Mouse (Mus musculus) liver, embryonic 15.5 days (tissue): ENCODE results near the gene Gtf3c1. TPM values are rescaled to one million over a fixed set of nuclear protein-coding genes. Genes with fewer than 3 reads are reported as not detected.

Experiments
- ATAC-seq: fragments of 200-750 bp; cut with Nextera tagmentation; 2 replicates; pipeline ENCODE4 v1.8.0; 2017; ENCODE audit warnings: moderate number of reproducible peaks, mild to moderate bottlenecking, moderate library complexity; ENCODE audit not compliant: insufficient read depth
- H3K27ac ChIP-seq: fragments of 300-500 bp; sonication (generic); replicated peaks from 2 replicates; pipeline ENCODE4 v1.5.1; 2015; ENCODE audit warnings: mild to moderate bottlenecking, inconsistent platforms
- H3K27me3 ChIP-seq: fragments of 300-500 bp; sonication (generic); 2 replicates; pipeline ENCODE4 v1.6.1; 2015; ENCODE audit warnings: mild to moderate bottlenecking, inconsistent platforms
- H3K36me3 ChIP-seq: fragments of 300-500 bp; sonication (generic); replicated peaks from 2 replicates; pipeline ENCODE4 v1.6.1; 2015; ENCODE audit warnings: moderate library complexity, mild to moderate bottlenecking, inconsistent platforms
- H3K4me1 ChIP-seq: fragments of 300-500 bp; sonication (generic); replicated peaks from 2 replicates; pipeline ENCODE4 v1.6.1; 2015; ENCODE audit warnings: inconsistent platforms
- H3K4me2 ChIP-seq: fragments of 300-500 bp; sonication (generic); 2 replicates; pipeline ENCODE4 v1.6.1; 2015; ENCODE audit warnings: moderate library complexity, mild to moderate bottlenecking, inconsistent platforms
- H3K4me3 ChIP-seq: fragments of 300-500 bp; sonication (generic); replicated peaks from 2 replicates; pipeline ENCODE4 v1.5.1; 2015; ENCODE audit warnings: mild to moderate bottlenecking, inconsistent platforms
- H3K9ac ChIP-seq: fragments of 300-500 bp; sonication (generic); 2 replicates; pipeline ENCODE4 v1.6.1; 2015; ENCODE audit warnings: moderate library complexity, mild to moderate bottlenecking, inconsistent platforms
- H3K9me3 ChIP-seq: fragments of 300-500 bp; sonication (generic); replicated peaks from 2 replicates; pipeline ENCODE4 v1.6.1; 2016; ENCODE audit warnings: inconsistent platforms
- WGBS: fragments of 180-500 bp; shearing (Covaris S2); methylation state at CpG from one replicate; pipeline ENCODE4 v1.1.7; 2015; ENCODE audit warnings: mixed read lengths; ENCODE audit not compliant: insufficient replicate concordance; 5-methylcytosine and 5-hydroxymethylcytosine counted together
- polyA plus RNA-seq: library from polyadenylated mRNA; unstranded; fragments of >200 nt; fragmentation: Nextera tagmentation; extraction: Ambion mirVana; gene quantifications from 2 replicates; pipeline ENCODE4 v1.2.1, GENCODE M21; 2015

Gtf3c1 gene
- polyA plus RNA-seq, 1 experiment from 2014 or later = 8.0 TPM

- Histone ChIP-seq H3K4me1 (peaks cover 29% of the 10 kb centered on the region), H3K4me2 (no peak overlapping the region), H3K27me3 (no peaks in the 10 kb centered on the region), H3K9ac (no peak overlapping the region), H3K27ac (no peak overlapping the region), H3K4me3 (no peak overlapping the region), H3K36me3 (peaks cover 66% of the 10 kb centered on the region), H3K9me3 (peaks cover 6% of the 10 kb centered on the region; the same call in 1 of the 2 replicates)
- no peak for ATAC-seq
- 89% methylated on average over 1 of the region's 1 CpGs for WGBS
Measured at GRCm38 (mm10) chr7:125702791-125703190, 4.8 kb downstream of the Gtf3c1 start.

GRCm38 (mm10) chr7:125694056-125694455, 13.5 kb downstream of the Gtf3c1 start:
- Histone ChIP-seq H3K27me3 (no peaks in the 10 kb centered on the region), H3K27ac (no peak overlapping the region), H3K4me2 (no peak overlapping the region), H3K4me3 (no peak overlapping the region), H3K4me1 (no peaks in the 10 kb centered on the region), H3K36me3 (peaks cover 98% of the 10 kb centered on the region), H3K9ac (no peak overlapping the region), H3K9me3 (peaks cover 4% of the 10 kb centered on the region; the same call in 1 of the 2 replicates)
- WGBS = 77% methylated on average over 5 of the region's 5 CpGs
- no peak for ATAC-seq

- ATAC-seq = no peak
- H3K9me3 ChIP-seq = no peaks in the 10 kb centered on the region
- 77% methylated on average over 4 of the region's 4 CpGs for WGBS
- H3K4me1 ChIP-seq = no peaks in the 10 kb centered on the region
- H3K4me2 ChIP-seq = no peak overlapping the region
- H3K27ac ChIP-seq = no peak overlapping the region
- H3K4me3 ChIP-seq = no peak overlapping the region
- H3K9ac ChIP-seq = no peak overlapping the region
- no peaks in the 10 kb centered on the region for H3K27me3 ChIP-seq
- H3K36me3 ChIP-seq = peaks cover 86% of the 10 kb centered on the region
Measured at GRCm38 (mm10) chr7:125690516-125690915, 17.1 kb downstream of the Gtf3c1 start.

GRCm38 (mm10) chr7:125679936-125680335, 27.6 kb downstream of the Gtf3c1 start:
- no peak overlapping the region for H3K27ac ChIP-seq
- ATAC-seq = no peak
- no peaks in the 10 kb centered on the region for H3K27me3 ChIP-seq
- no peaks in the 10 kb centered on the region for H3K9me3 ChIP-seq
- H3K4me1 ChIP-seq = no peaks in the 10 kb centered on the region
- H3K4me2 ChIP-seq = no peak overlapping the region
- WGBS = 74% methylated on average over 9 of the region's 9 CpGs
- no peak overlapping the region for H3K9ac ChIP-seq
- no peak overlapping the region for H3K4me3 ChIP-seq
- peaks cover 77% of the 10 kb centered on the region for H3K36me3 ChIP-seq

- H3K4me1 ChIP-seq = no peaks in the 10 kb centered on the region
- no peak overlapping the region for H3K4me2 ChIP-seq
- no peak overlapping the region for H3K27ac ChIP-seq
- peaks cover 86% of the 10 kb centered on the region for H3K36me3 ChIP-seq
- ATAC-seq = no peak
- no peak overlapping the region for H3K4me3 ChIP-seq
- H3K9me3 ChIP-seq = no peaks in the 10 kb centered on the region
- WGBS = 83% methylated on average over 8 of the region's 8 CpGs
- H3K9ac ChIP-seq = no peak overlapping the region
- no peaks in the 10 kb centered on the region for H3K27me3 ChIP-seq
Measured at GRCm38 (mm10) chr7:125678756-125679155, 28.8 kb downstream of the Gtf3c1 start.

GRCm38 (mm10) chr7:125674916-125675315, 32.7 kb downstream of the Gtf3c1 start:
- Histone ChIP-seq H3K27ac (no peak overlapping the region), H3K36me3 (peaks cover 98% of the 10 kb centered on the region), H3K4me1 (peaks cover 23% of the 10 kb centered on the region), H3K9me3 (no peaks in the 10 kb centered on the region), H3K27me3 (no peaks in the 10 kb centered on the region), H3K4me3 (no peak overlapping the region), H3K4me2 (no peak overlapping the region), H3K9ac (no peak overlapping the region)
- 50% methylated on average over 2 of the region's 2 CpGs for WGBS
- ATAC-seq = no peak

GRCm38 (mm10) chr7:125671396-125671795, 36.2 kb downstream of the Gtf3c1 start:
- peaks cover 98% of the 10 kb centered on the region for H3K36me3 ChIP-seq
- H3K4me1 ChIP-seq = peaks cover 23% of the 10 kb centered on the region
- no peaks in the 10 kb centered on the region for H3K27me3 ChIP-seq
- WGBS = 40% methylated on average over 8 of the region's 8 CpGs
- peak overlapping the region; percentile 45 for H3K4me2 ChIP-seq
- H3K9ac ChIP-seq = no peak overlapping the region; the same call in 1 of the 2 replicates
- H3K27ac ChIP-seq = no peak overlapping the region
- H3K9me3 ChIP-seq = no peaks in the 10 kb centered on the region
- H3K4me3 ChIP-seq = no peak overlapping the region
- ATAC-seq = peak; percentile 66

- Histone ChIP-seq H3K27me3 (no peaks in the 10 kb centered on the region), H3K4me2 (peak overlapping the region; percentile 45), H3K36me3 (peaks cover 98% of the 10 kb centered on the region), H3K4me3 (no peak overlapping the region), H3K4me1 (peaks cover 23% of the 10 kb centered on the region), H3K9me3 (no peaks in the 10 kb centered on the region), H3K27ac (no peak overlapping the region), H3K9ac (no peak overlapping the region; the same call in 1 of the 2 replicates)
- 36% methylated on average over 6 of the region's 6 CpGs for WGBS
- peak; percentile 85 for ATAC-seq
Measured at GRCm38 (mm10) chr7:125670865-125671264, 36.7 kb downstream of the Gtf3c1 start.

- peaks cover 88% of the 10 kb centered on the region for H3K36me3 ChIP-seq
- H3K27ac ChIP-seq = no peak overlapping the region
- H3K4me3 ChIP-seq = no peak overlapping the region
- ATAC-seq = no peak
- no peaks in the 10 kb centered on the region for H3K4me1 ChIP-seq
- H3K4me2 ChIP-seq = no peak overlapping the region
- no peaks in the 10 kb centered on the region for H3K9me3 ChIP-seq
- H3K9ac ChIP-seq = no peak overlapping the region
- H3K27me3 ChIP-seq = no peaks in the 10 kb centered on the region
- 69% methylated on average over 3 of the region's 3 CpGs for WGBS
Measured at GRCm38 (mm10) chr7:125663654-125664053, 43.9 kb downstream of the Gtf3c1 start.

GRCm38 (mm10) chr7:125657511-125657910, 50.1 kb downstream of the Gtf3c1 start:
- no peaks in the 10 kb centered on the region for H3K4me1 ChIP-seq
- peak; percentile 48 for ATAC-seq
- no peak overlapping the region for H3K27ac ChIP-seq
- WGBS = 79% methylated on average over 6 of the region's 6 CpGs
- no peaks in the 10 kb centered on the region for H3K27me3 ChIP-seq
- peaks cover 89% of the 10 kb centered on the region for H3K36me3 ChIP-seq
- H3K4me2 ChIP-seq = no peak overlapping the region
- H3K9me3 ChIP-seq = no peaks in the 10 kb centered on the region
- no peak overlapping the region for H3K4me3 ChIP-seq
- no peak overlapping the region for H3K9ac ChIP-seq

GRCm38 (mm10) chr7:125649013-125649412, 58.6 kb downstream of the Gtf3c1 start:
- H3K9me3 ChIP-seq = no peaks in the 10 kb centered on the region
- peaks cover 93% of the 10 kb centered on the region for H3K36me3 ChIP-seq
- H3K27me3 ChIP-seq = no peaks in the 10 kb centered on the region
- WGBS = 64% methylated on average over 1 of the region's 1 CpGs
- H3K4me2 ChIP-seq = no peak overlapping the region
- H3K9ac ChIP-seq = no peak overlapping the region
- no peak overlapping the region for H3K27ac ChIP-seq
- H3K4me1 ChIP-seq = no peaks in the 10 kb centered on the region
- no peak overlapping the region for H3K4me3 ChIP-seq
- no peak for ATAC-seq

- WGBS = 87% methylated on average over 7 of the region's 7 CpGs
- Histone ChIP-seq H3K27me3 (no peaks in the 10 kb centered on the region), H3K4me3 (no peak overlapping the region), H3K9ac (no peak overlapping the region), H3K27ac (no peak overlapping the region), H3K4me1 (no peaks in the 10 kb centered on the region), H3K36me3 (peaks cover 98% of the 10 kb centered on the region), H3K9me3 (no peaks in the 10 kb centered on the region), H3K4me2 (no peak overlapping the region)
- no peak for ATAC-seq
Measured at GRCm38 (mm10) chr7:125645413-125645812, 62.2 kb downstream of the Gtf3c1 start.
